Mouse (Mus musculus): ENCODE measurements around the gene Sfxn2.

The Sfxn2 gene

GRCm38 (mm10) chr19:46572951-46573937 is at the start of gene Sfxn2, which contains the start of gene Arl3:
Gene Sfxn2 (plus strand): TSS chr19:46573365.
Gene Arl3 (minus strand): TSS chr19:46573198.
- DNase-seq (ENCODE audit: low spot score in 2 of 2): peak; percentile 94 to 95

GRCm38 (mm10) chr19:46523480-46524151 is 49.5 kb upstream of the Sfxn2 start:
- DNase-seq (ENCODE audit: low spot score in 2 of 2): peak in 1 of 2 experiments; percentile 63

- DNase-seq (ENCODE audit: low spot score in 2 of 2): no peak
Observed at GRCm38 (mm10) chr19:46524152-46524544, 49.0 kb upstream of the Sfxn2 start.

GRCm38 (mm10) chr19:46524601-46525321 is 48.4 kb upstream of the Sfxn2 start:
- peak; percentile 73 for DNase-seq (ENCODE audit: low spot score in 2 of 2)

GRCm38 (mm10) chr19:46525691-46526631 is 47.2 kb upstream of the Sfxn2 start:
- no peak for DNase-seq (ENCODE audit: low spot score in 2 of 2)

- no peak for DNase-seq (ENCODE audit: low spot score in 2 of 2)
Observed at GRCm38 (mm10) chr19:46527632-46528528, 45.3 kb upstream of the Sfxn2 start.

GRCm38 (mm10) chr19:46528529-46529213 is 44.5 kb upstream of the Sfxn2 start:
- DNase-seq (ENCODE audit: low spot score in 2 of 2): peak in 1 of 2 experiments; percentile 52

GRCm38 (mm10) chr19:46529601-46530448 is 43.3 kb upstream of the Sfxn2 start:
- no peak for DNase-seq (ENCODE audit: low spot score in 2 of 2)

- no peak for DNase-seq (ENCODE audit: low spot score in 2 of 2)
Observed at GRCm38 (mm10) chr19:46530449-46530990, 42.6 kb upstream of the Sfxn2 start.

GRCm38 (mm10) chr19:46531071-46532030 is 41.8 kb upstream of the Sfxn2 start:
- DNase-seq (ENCODE audit: low spot score in 2 of 2): no peak

GRCm38 (mm10) chr19:46532031-46532688 is 41.0 kb upstream of the Sfxn2 start:
- DNase-seq (ENCODE audit: low spot score in 2 of 2): no peak

GRCm38 (mm10) chr19:46533066-46533465 is 40.1 kb upstream of the Sfxn2 start:
- DNase-seq (ENCODE audit: low spot score in 2 of 2): no peak

- no peak for DNase-seq (ENCODE audit: low spot score in 2 of 2)
Observed at GRCm38 (mm10) chr19:46533525-46533924, 39.6 kb upstream of the Sfxn2 start.

- DNase-seq (ENCODE audit: low spot score in 2 of 2): no peak
Observed at GRCm38 (mm10) chr19:46534542-46535098, 38.5 kb upstream of the Sfxn2 start.

- DNase-seq (ENCODE audit: low spot score in 2 of 2): no peak
Observed at GRCm38 (mm10) chr19:46537357-46537756, 35.8 kb upstream of the Sfxn2 start.

- no peak for DNase-seq (ENCODE audit: low spot score in 2 of 2)
Observed at GRCm38 (mm10) chr19:46538213-46538612, 35.0 kb upstream of the Sfxn2 start.
